Mouse (Mus musculus) spleen, adult 18-20 months (tissue): ENCODE data around the gene Oxnad1.
"Not testable (repeated sequence)": the region's sequence is repeated elsewhere in the genome, so short reads cannot be mapped to it uniquely, and the experiment has no call there.

Source experiments
- DNase-seq, 2 experiments: peaks; one replicate each; pipeline ENCODE4 v3.0.0; 2022; ENCODE audit warnings: mixed read lengths in 2 of 2

The Oxnad1 gene

GRCm38 (mm10) chr14:32091704-32092103, 6.5 kb downstream of the Oxnad1 start:
- no peak for DNase-seq

- no peak for DNase-seq
Measured at GRCm38 (mm10) chr14:32093018-32093417, 7.8 kb downstream of the Oxnad1 start.

- no peak for DNase-seq
Measured at GRCm38 (mm10) chr14:32093500-32094117, 8.4 kb downstream of the Oxnad1 start.

- no peak for DNase-seq
Measured at GRCm38 (mm10) chr14:32095646-32096045, 10.5 kb downstream of the Oxnad1 start.

GRCm38 (mm10) chr14:32096740-32097139, 11.6 kb downstream of the Oxnad1 start:
- DNase-seq = no peak

GRCm38 (mm10) chr14:32097691-32098090, 12.5 kb downstream of the Oxnad1 start:
- DNase-seq = no peak

GRCm38 (mm10) chr14:32098951-32099350, 13.8 kb downstream of the Oxnad1 start:
- DNase-seq = no peak

GRCm38 (mm10) chr14:32103556-32103955, 18.4 kb downstream of the Oxnad1 start:
- no peak for DNase-seq

- no peak for DNase-seq
Measured at GRCm38 (mm10) chr14:32105663-32106062, 20.5 kb downstream of the Oxnad1 start.

GRCm38 (mm10) chr14:32106911-32107310, 21.7 kb downstream of the Oxnad1 start:
- DNase-seq = no peak

GRCm38 (mm10) chr14:32112124-32112523, 26.9 kb downstream of the Oxnad1 start:
- DNase-seq = not testable (repeated sequence)

GRCm38 (mm10) chr14:32120940-32121919, 36.1 kb downstream of the Oxnad1 start:
- DNase-seq = no peak

- DNase-seq = peak in 1 of 2 experiments; percentile 25
Measured at GRCm38 (mm10) chr14:32121920-32122315, 36.7 kb downstream of the Oxnad1 start.

GRCm38 (mm10) chr14:32124261-32124660, 39.1 kb downstream of the Oxnad1 start:
- no peak for DNase-seq

GRCm38 (mm10) chr14:32125256-32125655, 40.1 kb downstream of the Oxnad1 start:
- not testable (repeated sequence) for DNase-seq

GRCm38 (mm10) chr14:32128409-32128808, 43.2 kb downstream of the Oxnad1 start:
- DNase-seq = no peak

GRCm38 (mm10) chr14:32131836-32132235, 46.7 kb downstream of the Oxnad1 start:
- no peak for DNase-seq

- no peak for DNase-seq
Measured at GRCm38 (mm10) chr14:32134293-32134692, 49.1 kb downstream of the Oxnad1 start.

GRCm38 (mm10) chr14:32136467-32136866, 51.3 kb downstream of the Oxnad1 start:
- not testable (repeated sequence) for DNase-seq

- no peak for DNase-seq
Measured at GRCm38 (mm10) chr14:32140359-32140965, 55.3 kb downstream of the Oxnad1 start.

- DNase-seq = no peak
Measured at GRCm38 (mm10) chr14:32141723-32142122, 56.5 kb downstream of the Oxnad1 start, which contains the start of gene Msmb. Msmb (plus strand) TSS chr14:32142023.

- no peak for DNase-seq
Measured at GRCm38 (mm10) chr14:32144734-32145133, 59.6 kb downstream of the Oxnad1 start.

GRCm38 (mm10) chr14:32145401-32145800, 60.2 kb downstream of the Oxnad1 start:
- DNase-seq = no peak
